Mouse (Mus musculus): ENCODE results near the gene 1700028K03Rik. TPM values are rescaled to one million over a fixed set of nuclear protein-coding genes. Genes with fewer than 3 reads are reported as not detected.

Gene 1700028K03Rik
- total and polyA plus RNA-seq, 3 experiments = 0.23 TPM; not detected in 2

- Histone ChIP-seq H3K36me3 (ENCODE audit: control insufficient read depth, insufficient read depth, low read length) (no peaks in the 10 kb centered on the region), H3K27me3 (ENCODE audit: control insufficient read depth, insufficient read depth, low read length) (no peaks in the 10 kb centered on the region), H3K4me3 (no peak overlapping the region), H3K79me2 (replicated peaks; ENCODE audit: control insufficient read depth, insufficient read depth, low read length) (no peaks in the 10 kb centered on the region), H3K9ac (ENCODE audit: low read depth, low read length) (no peak overlapping the region), H3K4me1 (ENCODE audit: control insufficient read depth, insufficient read depth, low read length) (no peaks in the 10 kb centered on the region), H3K27ac (no peak overlapping the region)
- TF ChIP-seq CTCF (IDR thresholded peaks at IDR 0.05) (no peak), POLR2A (IDR thresholded peaks at IDR 0.05; ENCODE audit: insufficient read depth, low read depth, low read length) (no peak), EP300 (IDR thresholded peaks at IDR 0.05; ENCODE audit: insufficient read depth, low read depth, low read length) (no peak)
- DNase-seq = no peak
- 74% methylated on average over 10 of the region's 10 CpGs for whole genome bisulfite sequencing
- intact Hi-C loops (cut with DNase I) = no loop called here
Measured at GRCm38 (mm10) chr5:107497519-107498501, 36.7 kb upstream of the 1700028K03Rik start.

DNA sequence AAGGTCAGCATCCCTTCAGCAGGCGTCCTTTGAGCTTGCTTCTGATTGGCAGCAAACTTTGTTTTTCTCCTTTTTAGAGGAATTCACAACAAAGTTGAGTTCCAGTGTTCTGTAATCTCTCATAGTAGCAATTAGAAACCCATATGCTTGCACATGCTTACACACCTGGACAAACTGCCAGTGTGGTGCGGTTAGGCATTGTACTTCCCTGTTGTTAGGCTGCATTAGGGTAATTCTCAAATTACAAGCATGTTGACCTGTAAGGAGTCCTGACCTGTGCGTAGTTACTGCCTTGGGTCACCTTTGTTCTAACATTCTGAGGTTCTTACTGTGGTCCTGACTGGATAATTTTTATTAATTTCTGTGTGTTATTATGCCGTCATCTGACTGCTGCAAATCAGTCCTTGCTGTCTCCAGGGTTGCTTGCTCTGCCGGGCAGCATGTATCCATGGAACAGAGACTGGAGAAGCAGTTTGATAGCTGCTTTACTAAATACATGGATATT lies 35.7 kb upstream of the 1700028K03Rik start:
- H3K79me2 ChIP-seq (replicated peaks; ENCODE audit: control insufficient read depth, insufficient read depth, low read length) = no peaks in the 10 kb centered on the region
- H3K27me3 ChIP-seq (ENCODE audit: control insufficient read depth, insufficient read depth, low read length) = no peaks in the 10 kb centered on the region
- whole genome bisulfite sequencing = 91% methylated on average over 5 of the region's 5 CpGs
- no peaks in the 10 kb centered on the region for H3K4me1 ChIP-seq (ENCODE audit: control insufficient read depth, insufficient read depth, low read length)
- no peak overlapping the region for H3K4me3 ChIP-seq
- TF ChIP-seq CTCF (IDR thresholded peaks at IDR 0.05) = no peak
- no peak for TF ChIP-seq EP300 (IDR thresholded peaks at IDR 0.05; ENCODE audit: insufficient read depth, low read depth, low read length)
- no peak for TF ChIP-seq POLR2A (IDR thresholded peaks at IDR 0.05; ENCODE audit: insufficient read depth, low read depth, low read length)
- no peak overlapping the region for H3K27ac ChIP-seq
- H3K9ac ChIP-seq (ENCODE audit: low read depth, low read length) = no peak overlapping the region
- intact Hi-C loops (cut with DNase I) = no loop called here
- no peaks in the 10 kb centered on the region for H3K36me3 ChIP-seq (ENCODE audit: control insufficient read depth, insufficient read depth, low read length)
- DNase-seq = no peak

DNA sequence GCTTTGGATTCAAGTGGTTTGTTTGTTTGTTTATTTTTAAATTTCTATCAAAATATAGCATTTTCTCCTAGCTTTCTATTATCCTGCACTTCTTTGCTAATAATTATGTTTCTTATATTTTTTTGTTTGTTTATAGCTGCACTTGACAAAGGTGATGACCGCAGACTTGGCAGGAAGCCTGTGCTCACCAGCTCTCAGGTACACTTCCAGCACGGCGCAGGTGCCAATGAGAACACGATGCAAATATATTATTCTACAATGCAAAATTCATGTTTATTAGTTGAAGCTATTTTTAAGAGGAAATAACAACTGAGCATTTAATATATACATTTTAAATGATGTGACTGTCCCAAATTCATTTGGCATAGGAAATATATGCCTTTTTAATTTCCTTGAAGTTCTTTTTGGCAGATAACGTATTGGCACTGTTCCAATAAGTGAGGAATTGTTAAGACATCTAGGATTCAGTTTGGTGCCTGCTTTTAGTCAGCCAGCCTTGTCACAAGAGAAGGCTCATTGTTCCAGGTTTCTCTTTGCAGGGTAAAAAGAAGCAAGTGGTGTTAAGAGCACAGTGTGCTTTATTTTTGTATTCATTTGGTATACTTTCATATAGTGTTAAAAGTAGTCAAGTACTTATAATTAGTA lies 34.5 kb upstream of the 1700028K03Rik start:
- Histone ChIP-seq H3K27me3 (ENCODE audit: control insufficient read depth, insufficient read depth, low read length) (no peaks in the 10 kb centered on the region), H3K79me2 (replicated peaks; ENCODE audit: control insufficient read depth, insufficient read depth, low read length) (no peaks in the 10 kb centered on the region), H3K4me3 (no peak overlapping the region), H3K27ac (no peak overlapping the region), H3K36me3 (ENCODE audit: control insufficient read depth, insufficient read depth, low read length) (no peaks in the 10 kb centered on the region), H3K4me1 (ENCODE audit: control insufficient read depth, insufficient read depth, low read length) (no peaks in the 10 kb centered on the region), H3K9ac (ENCODE audit: low read depth, low read length) (no peak overlapping the region)
- DNase-seq = no peak
- TF ChIP-seq EP300 (IDR thresholded peaks at IDR 0.05; ENCODE audit: insufficient read depth, low read depth, low read length) (no peak), POLR2A (IDR thresholded peaks at IDR 0.05; ENCODE audit: insufficient read depth, low read depth, low read length) (no peak), CTCF (IDR thresholded peaks at IDR 0.05) (no peak)
- 83% methylated on average over 5 of the region's 5 CpGs for WGBS
- intact Hi-C loops (cut with DNase I) = no loop called here

DNA sequence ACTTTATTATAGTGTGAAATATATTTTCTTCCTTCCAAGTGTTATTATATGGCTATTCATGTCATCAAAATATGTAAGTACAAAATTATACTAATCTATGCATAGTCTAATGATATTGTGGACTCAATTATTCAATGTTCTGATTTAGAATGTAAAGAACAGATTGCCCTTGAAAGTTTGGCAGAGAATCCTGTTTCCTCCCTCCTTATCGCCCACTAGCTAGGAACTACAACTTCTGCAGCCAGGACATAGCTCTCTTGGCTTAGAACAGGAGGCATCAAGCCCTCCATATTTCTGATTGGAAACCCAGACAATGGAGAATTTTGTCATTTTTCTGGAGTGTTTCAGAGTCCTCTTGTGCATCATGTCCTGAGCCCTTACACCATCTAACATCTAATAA lies 33.8 kb upstream of the 1700028K03Rik start:
- Histone ChIP-seq H3K36me3 (ENCODE audit: control insufficient read depth, insufficient read depth, low read length) (no peaks in the 10 kb centered on the region), H3K27ac (no peak overlapping the region), H3K27me3 (ENCODE audit: control insufficient read depth, insufficient read depth, low read length) (no peaks in the 10 kb centered on the region), H3K9ac (ENCODE audit: low read depth, low read length) (no peak overlapping the region), H3K4me1 (ENCODE audit: control insufficient read depth, insufficient read depth, low read length) (no peaks in the 10 kb centered on the region), H3K79me2 (replicated peaks; ENCODE audit: control insufficient read depth, insufficient read depth, low read length) (no peaks in the 10 kb centered on the region), H3K4me3 (no peak overlapping the region)
- intact Hi-C loops (cut with DNase I) = no loop called here
- 72% methylated on average over 1 of the region's 1 CpGs for WGBS
- no peak for DNase-seq
- no peak for TF ChIP-seq POLR2A (IDR thresholded peaks at IDR 0.05; ENCODE audit: insufficient read depth, low read depth, low read length)
- TF ChIP-seq CTCF (IDR thresholded peaks at IDR 0.05) = no peak
- TF ChIP-seq EP300 (IDR thresholded peaks at IDR 0.05; ENCODE audit: insufficient read depth, low read depth, low read length) = no peak

- Histone ChIP-seq H3K4me3 (no peak within 1 kb of the TSS), H3K79me2 (replicated peaks; ENCODE audit: control insufficient read depth, insufficient read depth, low read length) (no peaks in the 10 kb centered on the region), H3K27ac (no peak within 1 kb of the TSS), H3K4me1 (ENCODE audit: control insufficient read depth, insufficient read depth, low read length) (no peaks in the 10 kb centered on the region), H3K27me3 (ENCODE audit: control insufficient read depth, insufficient read depth, low read length) (no peaks in the 10 kb centered on the region), H3K9ac (ENCODE audit: low read depth, low read length) (no peak within 1 kb of the TSS), H3K36me3 (ENCODE audit: control insufficient read depth, insufficient read depth, low read length) (no peaks in the 10 kb centered on the region)
- intact Hi-C loops (cut with DNase I) = no loop called here
- 81% methylated on average over 4 of the region's 4 CpGs for WGBS
- TF ChIP-seq EP300 (IDR thresholded peaks at IDR 0.05; ENCODE audit: insufficient read depth, low read depth, low read length) (no peak), CTCF (IDR thresholded peaks at IDR 0.05) (no peak), POLR2A (IDR thresholded peaks at IDR 0.05; ENCODE audit: insufficient read depth, low read depth, low read length) (no peak)
- DNase-seq = no peak
Measured at GRCm38 (mm10) chr5:107507321-107507720, 27.2 kb upstream of the 1700028K03Rik start, which contains the start of gene Gm42669. Gm42669 (plus strand) TSS chr5:107507621.

Measured in heart, adult 2 months (tissue).